Mouse (Mus musculus): ENCODE results near the gene Hsf5.

Gene Hsf5

DNA sequence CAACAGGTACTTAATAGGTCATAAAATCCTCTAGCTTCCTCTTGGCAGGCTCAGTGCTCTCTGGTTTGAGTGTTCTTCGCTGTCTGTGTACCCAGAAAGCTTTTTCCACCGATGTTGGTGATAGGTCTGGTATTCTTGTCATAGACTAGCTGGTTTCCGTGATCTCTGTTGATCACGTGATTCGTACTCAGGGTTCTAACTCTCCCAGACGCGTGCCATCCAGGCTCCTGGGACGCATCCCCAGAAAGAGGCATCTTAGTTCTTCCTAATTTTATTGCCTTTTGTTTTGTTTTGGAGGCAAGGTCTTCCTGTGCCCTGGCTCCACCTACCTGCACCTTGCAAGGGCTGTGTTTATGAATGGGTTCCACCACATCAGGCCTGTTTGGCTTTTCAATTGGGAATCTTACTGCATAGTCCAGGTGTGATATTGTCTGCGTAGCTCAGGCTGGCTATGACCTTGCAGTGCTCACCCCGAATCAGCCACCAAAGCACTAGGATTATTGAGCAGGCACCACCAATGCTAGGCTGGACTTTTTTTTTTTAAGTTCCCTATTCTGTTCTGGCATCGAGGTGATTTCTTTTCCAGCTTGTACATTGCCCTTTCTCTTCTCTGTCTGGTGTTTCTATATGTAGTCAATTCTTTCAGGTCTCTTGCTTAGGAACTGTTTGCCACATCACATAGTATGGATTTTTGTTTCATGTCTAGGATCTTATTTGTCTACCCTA is 71.7 kb downstream of the Hsf5 start:
- DNase-seq (ENCODE audit: low spot score): no peak

DNA sequence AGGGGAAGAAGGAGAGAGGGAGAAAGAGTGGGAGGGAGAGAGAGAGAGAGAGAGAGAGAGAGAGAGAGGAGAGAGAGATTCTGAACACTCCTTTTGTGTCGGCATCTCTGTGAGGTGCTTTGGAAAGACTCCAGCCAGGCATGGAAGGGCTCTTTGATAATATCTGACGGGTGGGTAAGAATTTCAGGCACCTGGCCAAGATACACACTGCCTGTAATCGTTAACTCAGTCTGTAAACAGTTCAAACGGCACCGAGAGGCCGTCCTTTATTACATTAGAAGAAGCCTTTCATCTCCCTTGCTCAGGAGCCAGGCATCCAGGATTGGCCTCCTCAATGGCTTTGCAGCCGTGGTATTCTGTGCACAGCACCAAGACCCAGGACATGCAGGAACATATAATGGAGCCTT is 72.4 kb downstream of the Hsf5 start:
- no peak for DNase-seq (ENCODE audit: low spot score)

DNA sequence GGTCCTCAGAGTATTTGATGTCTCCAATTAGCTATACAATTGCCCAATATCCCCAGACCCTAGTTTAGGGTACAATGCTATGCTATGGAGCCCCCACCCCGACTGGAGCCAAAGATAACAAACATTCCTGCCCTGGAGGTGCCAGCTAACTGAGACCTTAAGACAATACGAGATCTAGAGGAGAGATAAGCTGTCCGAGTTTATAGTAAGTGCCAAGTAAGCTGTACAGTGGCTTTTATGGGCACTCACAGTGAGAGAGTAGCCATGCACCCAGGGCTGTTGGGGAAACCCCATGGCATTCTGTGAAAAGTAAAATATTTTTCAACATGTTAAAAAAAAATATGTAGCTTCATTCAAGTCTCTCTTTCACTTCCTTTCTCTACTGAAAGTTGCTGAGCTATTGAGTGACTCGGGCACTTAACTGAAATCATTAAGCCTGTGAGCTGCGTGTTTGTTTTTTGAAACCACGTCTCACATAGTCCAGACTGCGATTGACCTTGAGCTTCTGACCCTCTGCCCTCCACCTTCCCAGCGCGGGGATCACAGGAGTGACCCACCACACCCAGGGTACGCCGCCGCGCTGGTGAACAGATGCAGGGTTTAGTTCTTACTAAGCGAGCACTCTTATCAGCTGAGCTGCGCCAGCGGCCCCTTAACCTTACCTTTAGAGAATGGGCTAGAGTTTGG is 73.2 kb downstream of the Hsf5 start:
- DNase-seq (ENCODE audit: low spot score): no peak

DNA sequence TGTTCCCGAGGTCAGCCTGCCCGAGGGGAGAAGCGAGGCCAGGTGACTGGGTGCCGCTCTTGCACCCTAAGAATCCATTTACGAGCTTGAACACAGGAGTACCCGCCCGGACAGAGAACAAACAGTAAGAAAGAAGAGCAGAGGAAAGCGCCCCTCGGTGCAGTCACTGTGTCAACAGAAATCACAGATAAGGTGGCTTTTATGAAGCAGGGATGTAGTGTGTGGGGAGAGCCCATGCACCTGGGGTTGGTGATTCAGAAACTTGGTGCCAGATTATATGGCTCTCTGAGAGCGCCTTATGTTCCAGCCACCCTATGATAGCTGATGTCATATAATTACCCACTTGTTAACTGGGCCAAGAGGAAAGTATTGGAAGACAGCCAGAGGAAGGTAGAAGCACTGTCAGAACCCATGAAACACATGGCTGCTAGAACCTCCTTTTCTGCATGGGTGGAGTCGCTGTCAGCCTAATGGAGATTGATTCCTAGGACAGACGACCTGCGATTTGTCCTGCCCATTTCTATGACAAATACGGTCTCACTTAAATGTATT is 80.2 kb downstream of the Hsf5 start:
- DNase-seq (ENCODE audit: low spot score): no peak

DNA sequence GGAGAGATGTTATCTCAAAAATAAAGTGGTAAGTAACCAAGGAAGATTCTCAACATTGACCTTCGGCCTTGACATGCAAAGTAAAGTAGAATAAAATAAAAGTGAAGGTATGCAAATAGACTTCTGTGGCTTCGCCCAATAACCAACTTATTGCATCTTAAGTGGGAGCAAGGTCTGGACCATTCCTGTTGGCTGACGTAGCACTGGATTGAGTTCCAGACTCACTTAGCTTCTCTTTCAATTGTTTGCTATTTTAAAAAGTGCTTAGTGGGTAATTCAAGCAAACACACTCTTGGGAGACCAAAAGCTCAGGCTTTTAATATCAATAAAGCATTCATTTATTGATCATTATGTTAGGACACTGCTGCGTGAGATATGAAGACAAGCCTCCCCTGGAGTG is 81.2 kb downstream of the Hsf5 start:
- no peak for DNase-seq (ENCODE audit: low spot score)

DNA sequence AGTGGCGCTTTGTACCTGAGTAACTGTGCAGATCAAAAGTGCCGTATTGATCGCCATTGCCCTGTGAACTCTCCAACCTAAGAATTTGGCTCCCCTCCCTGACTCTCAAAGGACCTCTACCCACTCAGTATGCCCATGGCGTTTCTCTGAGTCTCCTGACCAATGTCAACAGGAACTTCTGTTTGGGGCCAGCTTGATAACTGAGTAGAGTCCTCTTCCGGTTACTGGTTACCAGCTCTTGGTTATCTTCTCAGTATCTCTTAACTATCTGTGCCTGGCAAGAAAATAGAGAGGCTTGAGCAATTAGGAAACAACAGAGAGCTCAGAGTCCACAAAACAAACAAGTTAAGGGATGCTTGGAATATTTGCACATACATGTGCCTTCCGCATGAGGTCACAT is 84.1 kb downstream of the Hsf5 start:
- no peak for DNase-seq (ENCODE audit: low spot score)

DNA sequence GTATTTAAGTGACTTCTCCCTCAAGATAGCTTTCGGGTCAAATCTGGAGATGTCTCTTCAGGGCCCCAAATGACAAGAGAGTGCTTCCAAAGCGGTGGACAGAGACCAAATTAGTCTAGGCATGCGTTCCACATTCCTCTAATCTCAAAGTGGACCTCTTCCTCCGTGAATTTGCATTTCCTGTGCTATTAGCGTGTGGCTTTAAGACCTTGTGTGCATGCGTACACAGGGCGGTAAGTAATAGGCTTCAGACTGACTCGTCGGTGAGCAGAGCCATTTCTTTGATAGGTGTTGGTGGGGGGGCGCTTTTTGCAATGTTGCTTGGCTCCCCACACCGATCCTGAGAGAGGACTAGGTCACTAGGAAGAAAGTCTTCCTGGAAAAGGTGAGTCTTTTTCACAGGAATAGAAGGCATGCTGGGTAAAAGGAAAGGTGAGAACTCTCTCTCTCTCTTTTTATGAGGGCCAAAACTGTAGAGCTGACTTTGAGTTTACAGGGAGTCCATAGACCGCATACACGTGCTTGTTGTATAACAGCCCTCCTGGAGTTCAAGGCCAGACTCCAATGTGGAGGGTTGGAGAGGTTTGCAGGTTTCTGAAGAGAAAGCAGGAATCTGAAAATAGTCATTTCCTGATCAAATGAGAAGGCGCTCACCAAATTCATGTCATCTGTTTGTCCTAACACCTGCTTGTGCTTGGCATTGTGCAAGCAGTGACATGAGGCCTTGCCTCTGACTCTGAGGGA is 85.1 kb downstream of the Hsf5 start:
- no peak for DNase-seq (ENCODE audit: low spot score)

DNA sequence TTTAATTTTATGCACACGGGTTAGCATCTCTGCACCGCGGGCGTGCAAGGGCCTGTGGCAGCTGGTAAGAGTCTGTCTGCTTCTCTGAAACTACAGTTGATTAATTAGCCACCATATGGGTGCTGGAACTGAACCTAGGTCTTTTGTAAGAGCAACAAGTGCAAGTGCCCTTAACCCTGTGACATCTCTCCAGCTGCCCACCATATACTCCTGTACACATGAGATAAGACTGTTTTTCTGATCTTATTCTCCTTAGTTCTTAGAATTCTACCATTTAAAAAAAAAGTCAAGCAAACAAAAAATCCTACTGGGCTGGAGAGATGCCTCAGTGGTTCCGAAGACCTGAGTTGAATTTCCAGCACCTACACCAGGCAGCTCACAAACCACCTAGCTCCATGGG is 86.7 kb downstream of the Hsf5 start:
- DNase-seq (ENCODE audit: low spot score): no peak

DNA sequence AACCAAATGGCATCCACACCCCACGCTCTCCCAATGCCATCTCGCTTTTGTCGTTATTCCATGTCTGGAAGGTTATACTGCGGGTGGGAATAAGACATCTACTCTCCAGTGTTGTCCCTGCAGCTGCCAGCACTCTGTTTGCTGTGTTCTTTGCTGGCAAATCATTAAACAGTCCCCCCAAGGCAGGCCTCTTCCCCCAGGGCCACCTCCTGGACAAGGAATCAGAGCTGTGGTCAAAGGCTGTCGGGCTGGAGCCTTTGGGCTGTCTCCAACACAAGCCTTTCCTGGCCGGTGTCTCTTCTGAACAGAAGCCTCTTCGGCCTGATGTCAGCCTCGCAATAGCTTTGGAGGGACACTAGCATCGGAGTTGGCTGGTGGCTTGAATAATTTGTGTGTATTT is 87.3 kb downstream of the Hsf5 start:
- no peak for DNase-seq (ENCODE audit: low spot score)

DNA sequence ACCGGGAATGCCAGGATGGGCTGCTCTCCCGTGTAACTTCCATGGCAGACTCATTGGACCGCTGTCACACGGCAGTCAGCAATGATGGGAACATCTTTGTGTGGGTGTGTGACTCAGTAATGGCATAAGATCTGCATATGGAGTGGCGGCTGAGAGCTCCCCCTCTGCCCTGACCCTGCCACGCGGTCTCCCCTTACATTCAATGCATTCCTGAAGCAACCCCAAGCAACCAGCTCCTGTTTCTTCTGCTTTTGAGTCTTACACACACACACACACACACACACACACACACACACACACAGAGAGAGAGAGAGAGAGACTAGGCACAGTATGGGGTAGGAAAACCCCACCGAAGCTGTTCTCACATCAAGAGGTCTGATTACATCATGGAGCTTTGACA is 90.6 kb downstream of the Hsf5 start:
- no peak for DNase-seq (ENCODE audit: low spot score)

DNA sequence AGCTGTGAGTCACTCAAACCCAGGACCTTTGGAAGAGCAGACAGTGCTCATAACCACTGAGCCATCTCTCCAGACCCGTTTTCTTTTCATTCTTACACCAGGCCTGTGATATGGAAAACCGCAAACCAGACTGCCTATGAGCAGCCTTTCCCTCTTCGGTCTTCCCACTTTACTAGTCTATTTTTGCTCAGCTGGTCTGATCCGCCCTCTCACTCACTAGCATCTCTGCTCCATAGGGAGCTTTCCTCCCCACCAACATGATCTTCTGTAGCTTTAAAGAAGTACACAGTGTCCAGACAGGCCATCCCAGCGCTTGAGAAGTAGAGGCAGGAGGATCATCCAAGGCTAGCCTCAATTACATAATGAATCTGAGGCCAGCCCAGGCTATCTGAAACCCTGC is 92.0 kb downstream of the Hsf5 start:
- no peak for DNase-seq (ENCODE audit: low spot score)

Measured in left cerebral cortex, adult 11 months (tissue).